Mouse (Mus musculus) limb, embryonic 12.5 days (tissue): ENCODE data around the gene Kif14. TPM values are rescaled to one million over a fixed set of nuclear protein-coding genes. Genes with fewer than 3 reads are reported as not detected.
A peak's percentile ranks its signal among the peaks of the same experiment; 100 is the strongest.
"Not testable (repeated sequence)": the region's sequence is repeated elsewhere in the genome, so short reads cannot be mapped to it uniquely, and the experiment has no call there.

ENCODE experiments used
- ATAC-seq: fragments of 200-750 bp; cut with Nextera tagmentation; 2 replicates; pipeline ENCODE4 v1.8.0; 2017; ENCODE audit warnings: low read depth, moderate TSS enrichment; ENCODE audit not compliant: insufficient number of reproducible peaks, insufficient read depth, low FRiP score, low TSS enrichment
- H3K27ac ChIP-seq: fragments of 300-500 bp; sonication (generic); 2 replicates; pipeline ENCODE4 v1.5.1; 2016; ENCODE audit warnings: mild to moderate bottlenecking, moderate library complexity
- H3K27me3 ChIP-seq: fragments of 300-500 bp; sonication (generic); 2 replicates; pipeline ENCODE4 v1.6.1; 2016; ENCODE audit warnings: mild to moderate bottlenecking, moderate library complexity
- H3K36me3 ChIP-seq: fragments of 300-500 bp; sonication (generic); 2 replicates; pipeline ENCODE4 v1.6.1; 2016; ENCODE audit warnings: mild to moderate bottlenecking, moderate library complexity
- H3K4me1 ChIP-seq: fragments of 300-500 bp; sonication (generic); replicated peaks from 2 replicates; pipeline ENCODE4 v1.6.1; 2016
- H3K4me2 ChIP-seq: fragments of 300-500 bp; sonication (generic); 2 replicates; pipeline ENCODE4 v1.6.1; 2016; ENCODE audit warnings: mild to moderate bottlenecking, moderate library complexity
- H3K4me3 ChIP-seq: fragments of 300-500 bp; sonication (generic); replicated peaks from 2 replicates; pipeline ENCODE4 v1.5.1; 2016; ENCODE audit warnings: mild to moderate bottlenecking
- H3K9ac ChIP-seq: fragments of 300-500 bp; sonication (generic); replicated peaks from 2 replicates; pipeline ENCODE4 v1.6.1; 2016; ENCODE audit warnings: mild to moderate bottlenecking, moderate library complexity
- H3K9me3 ChIP-seq: fragments of 300-500 bp; sonication (generic); 2 replicates; pipeline ENCODE4 v1.6.1; 2016; ENCODE audit warnings: mild to moderate bottlenecking, moderate library complexity
- WGBS: fragments of 180-500 bp; shearing (Covaris S2); methylation state at CpG from one replicate; pipeline ENCODE4 v1.1.7; 2016; 5-methylcytosine and 5-hydroxymethylcytosine counted together
- polyA plus RNA-seq: library from polyadenylated mRNA; unstranded; fragments of >200 nt; fragmentation: Nextera tagmentation; extraction: Ambion mirVana; gene quantifications from 2 replicates; pipeline ENCODE4 v1.2.1, GENCODE M21; 2016

Kif14 gene
- polyA plus RNA-seq, 1 experiment from 2014 or later, result 8.8 TPM

DNA sequence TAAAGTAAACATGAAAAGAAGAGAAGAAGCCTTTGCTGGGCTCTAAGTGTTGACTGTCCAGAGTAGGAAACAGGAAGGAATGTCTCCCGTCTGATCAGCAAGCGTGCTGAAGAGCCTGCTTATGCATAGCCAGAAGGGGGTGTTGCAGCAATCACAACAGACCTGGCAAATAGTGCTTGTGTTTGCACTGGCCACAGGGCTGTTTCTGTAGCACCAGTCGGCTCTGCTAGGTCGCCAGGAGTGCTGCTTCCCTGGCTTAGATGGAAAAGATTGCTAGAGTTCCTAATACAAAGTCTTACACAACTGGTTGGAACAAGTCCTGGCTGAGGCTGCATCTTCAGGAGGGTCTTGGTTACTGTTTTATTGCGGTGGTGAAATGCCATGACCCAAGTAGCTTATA is 25.5 kb downstream of the Kif14 start:
- no peak overlapping the region for H3K27ac ChIP-seq
- no peaks in the 10 kb centered on the region for H3K4me1 ChIP-seq
- H3K4me2 ChIP-seq, result no peak overlapping the region
- H3K36me3 ChIP-seq, result peaks cover 84% of the 10 kb centered on the region
- no peaks in the 10 kb centered on the region for H3K9me3 ChIP-seq
- no peak overlapping the region for H3K9ac ChIP-seq
- H3K4me3 ChIP-seq, result no peak overlapping the region
- no peak for ATAC-seq
- WGBS, result 79% methylated on average over 5 of the region's 5 CpGs
- no peaks in the 10 kb centered on the region for H3K27me3 ChIP-seq

DNA sequence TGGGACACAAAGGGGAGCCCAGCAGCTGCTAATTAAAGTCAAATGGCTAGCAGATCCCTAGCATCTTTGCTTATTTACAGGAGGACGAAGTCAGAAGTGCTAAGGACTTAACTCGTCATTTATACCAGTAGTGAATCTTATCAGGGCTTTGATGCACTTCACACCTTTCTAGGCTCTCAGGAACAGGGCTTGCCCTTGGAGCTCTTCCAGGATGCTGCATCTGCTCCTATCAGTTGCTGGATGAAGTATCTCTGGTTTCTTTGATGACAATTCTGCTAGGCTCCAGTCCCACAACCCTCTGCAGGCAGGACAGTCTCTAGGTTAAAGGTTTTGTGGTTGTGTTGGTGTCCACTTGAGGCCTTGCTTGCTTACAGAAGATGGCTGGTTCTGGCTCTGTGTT is 26.1 kb downstream of the Kif14 start:
- Histone ChIP-seq H3K4me3 (no peak overlapping the region), H3K36me3 (peaks cover 84% of the 10 kb centered on the region), H3K4me1 (no peaks in the 10 kb centered on the region), H3K4me2 (no peak overlapping the region), H3K9ac (no peak overlapping the region), H3K27ac (no peak overlapping the region), H3K27me3 (no peaks in the 10 kb centered on the region), H3K9me3 (no peaks in the 10 kb centered on the region)
- WGBS, result 56% methylated on average over 2 of the region's 2 CpGs
- ATAC-seq, result no peak

DNA sequence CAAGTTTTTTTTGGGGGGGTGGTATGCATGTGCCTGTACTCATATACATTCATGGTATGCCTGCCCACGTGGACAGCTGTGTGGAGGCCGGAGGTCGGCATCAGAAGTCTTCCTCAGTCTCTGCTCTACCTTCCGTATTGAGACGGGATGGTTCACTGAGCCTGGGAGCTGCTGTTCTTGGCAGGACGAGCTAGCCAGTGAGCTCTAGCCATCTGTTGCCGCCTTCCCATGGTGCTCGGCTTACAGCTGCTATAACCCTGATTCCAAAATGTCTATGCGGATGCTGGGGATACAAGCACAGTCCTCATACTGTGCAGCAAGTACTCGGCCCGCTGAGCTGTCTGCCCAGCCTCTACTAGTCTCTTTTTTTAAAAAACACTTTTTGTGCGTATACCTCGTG is 33.2 kb downstream of the Kif14 start:
- no peak overlapping the region for H3K4me2 ChIP-seq
- no peaks in the 10 kb centered on the region for H3K4me1 ChIP-seq
- H3K27me3 ChIP-seq, result no peaks in the 10 kb centered on the region
- H3K27ac ChIP-seq, result no peak overlapping the region
- H3K4me3 ChIP-seq, result no peak overlapping the region
- peaks cover 3% of the 10 kb centered on the region; the same call in 1 of the 2 replicates for H3K9me3 ChIP-seq
- 92% methylated on average over 13 of the region's 13 CpGs for WGBS
- peaks cover 63% of the 10 kb centered on the region for H3K36me3 ChIP-seq
- no peak for ATAC-seq
- H3K9ac ChIP-seq, result no peak overlapping the region

DNA sequence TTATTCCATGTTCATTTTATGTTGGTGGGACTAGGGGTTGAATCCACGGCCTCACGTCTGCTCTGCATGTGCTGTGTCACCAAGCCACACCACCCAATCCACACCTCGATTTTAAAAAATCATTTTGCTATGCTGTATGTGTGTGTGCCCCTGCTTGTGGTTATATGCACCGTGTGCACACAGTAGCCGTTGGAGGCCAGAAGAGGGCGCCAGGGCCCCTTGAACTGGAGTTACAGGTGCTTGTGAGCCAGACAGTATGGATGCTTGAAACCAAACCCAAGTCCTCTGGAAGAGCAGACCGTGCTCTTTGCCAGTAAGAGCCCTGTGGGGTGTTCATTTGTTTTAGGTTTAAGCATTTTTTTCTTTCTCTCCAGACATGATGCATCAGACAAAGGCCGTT is 36.8 kb downstream of the Kif14 start:
- no peak overlapping the region for H3K4me2 ChIP-seq
- peaks cover 38% of the 10 kb centered on the region for H3K36me3 ChIP-seq
- no peak for ATAC-seq
- peaks cover 3% of the 10 kb centered on the region; the same call in 1 of the 2 replicates for H3K9me3 ChIP-seq
- WGBS, result 97% methylated on average over 8 of the region's 8 CpGs
- H3K9ac ChIP-seq, result no peak overlapping the region
- no peak overlapping the region for H3K27ac ChIP-seq
- no peak overlapping the region for H3K4me3 ChIP-seq
- H3K27me3 ChIP-seq, result no peaks in the 10 kb centered on the region
- no peaks in the 10 kb centered on the region for H3K4me1 ChIP-seq

DNA sequence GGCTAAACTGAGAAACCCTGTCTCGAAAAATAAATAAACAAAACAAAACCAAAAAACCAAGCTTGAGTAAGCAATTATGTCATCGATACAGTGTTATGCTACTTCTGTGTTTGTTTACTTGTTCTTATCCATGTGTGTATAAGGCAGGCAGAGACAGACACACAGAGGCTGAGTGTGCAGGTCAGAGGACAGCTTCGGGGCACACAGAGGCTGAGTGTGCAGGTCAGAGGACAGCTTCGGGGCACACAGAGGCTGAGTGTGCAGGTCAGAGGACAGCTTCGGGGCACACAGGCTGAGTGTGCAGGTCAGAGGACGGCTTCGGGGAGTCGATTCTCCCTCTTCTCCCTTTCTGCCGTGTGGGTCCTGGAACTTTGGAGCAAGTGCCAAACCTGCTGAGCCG is 40.1 kb downstream of the Kif14 start:
- not testable (repeated sequence) for H3K27ac ChIP-seq, H3K27me3 ChIP-seq, ATAC-seq, H3K4me2 ChIP-seq, H3K4me1 ChIP-seq, H3K9ac ChIP-seq, H3K4me3 ChIP-seq, H3K9me3 ChIP-seq
- 93% methylated on average over 10 of the region's 10 CpGs for WGBS
- H3K36me3 ChIP-seq, result peaks cover 41% of the 10 kb centered on the region

DNA sequence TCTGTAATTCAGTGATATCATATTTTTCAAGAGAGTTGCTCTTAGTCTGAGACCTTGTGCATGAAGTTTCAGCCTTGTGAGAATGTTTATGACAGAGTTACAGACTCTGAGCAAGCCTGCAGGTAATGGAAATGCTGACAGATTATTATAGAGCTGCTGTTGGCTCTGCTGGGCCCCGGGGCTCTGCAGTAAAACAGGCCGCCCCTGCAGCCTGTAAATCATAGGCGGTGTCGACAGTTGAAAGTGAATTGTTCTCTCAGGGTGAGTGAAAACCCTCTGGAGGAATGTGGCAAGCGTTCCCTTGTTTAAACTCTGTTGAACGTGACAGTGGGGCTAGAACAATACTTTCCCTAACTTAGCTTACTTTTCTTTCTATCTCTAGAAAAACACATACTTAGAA is 46.2 kb downstream of the Kif14 start:
- no peaks in the 10 kb centered on the region for H3K9me3 ChIP-seq
- no peak overlapping the region for H3K4me2 ChIP-seq
- peak overlapping the region; percentile 46; the same call in 1 of the 2 replicates for H3K27ac ChIP-seq
- peak; percentile 75 for ATAC-seq
- H3K4me1 ChIP-seq, result peaks cover 10% of the 10 kb centered on the region
- H3K36me3 ChIP-seq, result peaks cover 32% of the 10 kb centered on the region
- no peak overlapping the region for H3K4me3 ChIP-seq
- 8% methylated on average over 6 of the region's 6 CpGs for WGBS
- no peaks in the 10 kb centered on the region for H3K27me3 ChIP-seq
- no peak overlapping the region for H3K9ac ChIP-seq

DNA sequence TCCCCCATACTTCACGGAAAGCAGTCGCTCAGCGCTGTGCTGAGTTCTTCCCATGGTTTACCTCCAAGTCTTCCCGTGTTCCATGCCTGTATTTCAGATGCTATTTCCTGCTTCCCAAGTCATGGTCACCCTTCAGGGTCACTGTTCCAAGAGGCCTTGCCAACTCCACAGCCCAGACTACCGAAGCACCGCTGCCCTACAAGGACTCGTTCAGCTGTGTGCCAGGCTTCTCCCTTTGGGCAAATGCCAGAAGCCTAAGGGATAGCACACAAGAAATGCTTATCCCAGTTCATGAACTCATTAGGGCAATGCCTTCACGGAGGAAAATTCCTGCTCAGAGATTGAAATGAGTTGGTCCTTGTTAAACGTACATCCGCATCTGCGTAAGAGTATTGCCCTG is 47.0 kb downstream of the Kif14 start:
- H3K27ac ChIP-seq, result peak overlapping the region; percentile 62

DNA sequence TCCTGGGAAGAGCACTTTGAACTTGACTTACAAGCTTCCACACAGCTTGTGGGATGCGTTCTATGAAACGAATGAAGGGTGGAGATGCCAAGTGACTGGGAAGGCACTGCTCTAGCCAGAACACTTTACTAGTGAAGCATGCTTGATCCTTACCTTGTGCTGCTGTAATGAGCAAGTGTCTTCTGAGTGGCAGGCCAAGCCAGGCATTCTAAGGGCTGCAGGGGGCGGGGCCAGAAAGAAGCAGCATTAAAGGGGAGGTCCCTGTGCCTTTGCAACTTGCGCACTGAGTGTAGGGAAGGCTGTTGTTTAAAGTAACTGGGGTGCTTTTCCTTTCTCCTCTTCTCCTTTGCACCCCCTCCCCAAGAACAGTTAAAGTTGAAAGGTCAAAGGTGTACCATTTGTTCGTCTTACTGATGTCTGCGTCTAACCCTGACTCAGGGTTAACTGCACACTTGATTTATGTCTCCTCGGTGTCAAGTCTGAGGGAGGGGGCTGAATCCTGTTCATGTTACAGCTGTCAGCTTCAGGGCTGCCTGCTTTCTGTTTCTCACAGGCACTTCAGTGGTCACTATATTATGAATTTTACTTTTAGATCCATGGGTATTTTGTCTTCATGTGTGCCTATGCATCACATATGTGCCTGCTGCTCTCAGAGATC is 52.7 kb downstream of the Kif14 start:
- H3K27ac ChIP-seq, result no peak overlapping the region
- H3K36me3 ChIP-seq, result peaks cover 45% of the 10 kb centered on the region
- H3K9ac ChIP-seq, result no peak overlapping the region
- peak; percentile 78; the same call in 1 of the 2 replicates for ATAC-seq
- no peaks in the 10 kb centered on the region for H3K27me3 ChIP-seq
- peaks cover 11% of the 10 kb centered on the region for H3K4me1 ChIP-seq
- H3K9me3 ChIP-seq, result no peaks in the 10 kb centered on the region
- H3K4me3 ChIP-seq, result no peak overlapping the region
- 22% methylated on average over 7 of the region's 7 CpGs for WGBS
- peak overlapping the region; percentile 22; the same call in 1 of the 2 replicates for H3K4me2 ChIP-seq

More for the DNA sequence above, 47.0 kb downstream of the Kif14 start:
- Histone ChIP-seq H3K36me3 (peaks cover 36% of the 10 kb centered on the region), H3K27me3 (no peaks in the 10 kb centered on the region), H3K4me3 (no peak overlapping the region), H3K4me1 (peaks cover 10% of the 10 kb centered on the region), H3K9ac (no peak overlapping the region), H3K4me2 (no peak overlapping the region), H3K9me3 (no peaks in the 10 kb centered on the region)
- ATAC-seq, result no peak
- 84% methylated on average over 11 of the region's 11 CpGs for WGBS

DNA sequence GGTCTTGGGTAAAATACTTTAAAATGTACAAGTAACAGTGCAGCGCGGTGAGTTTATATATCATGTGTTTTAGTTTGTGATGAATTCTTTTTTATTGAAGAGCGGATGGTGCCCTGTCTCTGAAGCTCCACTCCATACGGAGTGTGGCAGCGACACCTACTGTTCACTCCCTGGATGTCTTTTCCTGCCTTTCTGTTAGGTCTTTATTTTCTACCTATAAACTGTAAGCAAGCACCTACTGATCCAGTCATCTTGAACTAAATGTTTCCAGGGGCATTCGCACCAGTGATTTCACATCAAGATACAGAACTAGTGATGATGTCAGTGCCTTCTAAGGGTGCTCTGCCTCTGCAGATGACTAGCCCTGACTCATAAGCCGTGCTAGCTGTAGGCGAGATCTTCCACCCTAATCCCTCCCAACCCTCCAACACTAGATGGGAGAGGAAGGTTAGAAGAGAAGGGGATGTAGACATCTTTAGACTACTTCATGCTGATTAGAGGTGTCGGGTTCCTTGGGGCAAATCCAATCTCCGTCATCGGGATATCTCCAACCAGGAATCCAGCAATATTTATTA is 55.3 kb downstream of the Kif14 start:
- H3K4me2 ChIP-seq, result no peak overlapping the region
- H3K9ac ChIP-seq, result no peak overlapping the region
- H3K4me1 ChIP-seq, result peaks cover 11% of the 10 kb centered on the region
- no peaks in the 10 kb centered on the region for H3K27me3 ChIP-seq
- WGBS, result 76% methylated on average over 11 of the region's 11 CpGs
- no peak overlapping the region for H3K27ac ChIP-seq
- H3K9me3 ChIP-seq, result no peaks in the 10 kb centered on the region
- H3K36me3 ChIP-seq, result peaks cover 40% of the 10 kb centered on the region
- no peak for ATAC-seq
- no peak overlapping the region for H3K4me3 ChIP-seq

DNA sequence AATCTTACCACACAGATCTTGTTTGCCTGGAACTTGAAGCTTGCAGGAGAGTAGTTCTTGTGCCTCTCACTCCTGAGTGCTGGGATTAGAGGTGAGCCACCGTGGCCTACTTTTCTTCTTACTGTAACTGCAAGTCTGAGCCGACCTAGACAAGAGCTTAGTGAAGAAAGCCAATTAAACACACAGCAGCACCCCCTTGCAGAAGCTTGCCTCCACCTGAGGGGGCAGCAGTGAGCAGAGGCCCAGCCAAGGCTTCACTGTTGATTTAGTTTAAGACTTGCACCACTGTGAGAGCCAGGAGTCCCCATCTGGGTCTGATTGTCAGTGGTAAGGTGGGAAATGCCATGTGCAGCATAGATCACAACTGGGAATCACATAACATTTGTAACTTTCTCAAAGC is 58.8 kb downstream of the Kif14 start:
- Histone ChIP-seq H3K9me3 (no peaks in the 10 kb centered on the region), H3K4me2 (no peak overlapping the region), H3K4me3 (no peak overlapping the region), H3K9ac (no peak overlapping the region), H3K27me3 (no peaks in the 10 kb centered on the region), H3K36me3 (peaks cover 50% of the 10 kb centered on the region), H3K27ac (no peak overlapping the region), H3K4me1 (no peaks in the 10 kb centered on the region; the same call in 1 of the 2 replicates)
- no peak for ATAC-seq
- 29% methylated on average over 2 of the region's 2 CpGs for WGBS

DNA sequence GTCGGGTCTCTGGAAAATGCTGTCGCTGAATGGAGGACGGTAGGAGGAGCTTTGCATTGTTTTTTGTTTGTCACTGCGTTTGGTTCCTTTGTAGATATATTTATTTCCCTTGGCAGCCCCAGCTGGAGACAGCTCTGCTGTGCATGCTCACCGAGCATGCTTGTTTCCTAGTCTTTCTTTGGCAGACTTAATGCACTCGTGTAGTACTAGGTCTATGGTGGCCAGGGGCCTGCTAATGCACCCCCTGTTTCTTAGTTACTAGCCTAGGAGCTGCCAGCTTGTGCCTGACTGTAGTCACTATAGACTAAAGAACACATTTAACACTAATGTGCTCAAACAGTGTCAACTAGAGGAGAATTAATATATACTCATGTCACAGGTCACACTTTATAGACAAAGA is 59.7 kb downstream of the Kif14 start:
- ATAC-seq, result no peak
- H3K36me3 ChIP-seq, result peaks cover 52% of the 10 kb centered on the region
- no peak overlapping the region for H3K4me2 ChIP-seq
- no peaks in the 10 kb centered on the region; the same call in 1 of the 2 replicates for H3K4me1 ChIP-seq
- no peaks in the 10 kb centered on the region for H3K27me3 ChIP-seq
- no peak overlapping the region for H3K4me3 ChIP-seq
- WGBS, result 85% methylated on average over 6 of the region's 6 CpGs
- no peak overlapping the region for H3K9ac ChIP-seq
- no peaks in the 10 kb centered on the region for H3K9me3 ChIP-seq
- no peak overlapping the region for H3K27ac ChIP-seq

DNA sequence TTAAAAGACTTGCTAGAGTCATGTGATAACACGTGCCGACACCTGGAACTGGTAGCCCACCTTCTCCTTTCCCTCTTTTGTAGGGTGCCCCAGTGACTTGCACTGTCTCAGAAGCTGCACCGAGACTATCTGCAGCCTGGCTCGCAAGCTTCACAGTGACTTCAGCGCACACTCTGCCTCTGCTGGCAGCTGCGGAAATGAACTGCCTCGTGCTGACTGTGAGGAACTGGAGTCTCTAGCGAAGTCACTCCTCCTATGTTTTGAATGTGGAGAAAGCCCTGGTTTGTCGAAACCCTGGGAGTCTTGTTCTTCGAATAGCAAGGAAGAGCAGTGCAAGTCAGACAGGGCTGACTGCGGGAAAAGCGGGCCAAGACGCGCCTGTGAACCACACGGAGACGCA is 61.0 kb downstream of the Kif14 start:
- no peak overlapping the region for H3K9ac ChIP-seq
- H3K36me3 ChIP-seq, result peaks cover 54% of the 10 kb centered on the region
- H3K9me3 ChIP-seq, result no peaks in the 10 kb centered on the region
- no peaks in the 10 kb centered on the region; the same call in 1 of the 2 replicates for H3K4me1 ChIP-seq
- 91% methylated on average over 16 of the region's 16 CpGs for WGBS
- ATAC-seq, result no peak
- no peak overlapping the region for H3K27ac ChIP-seq
- H3K27me3 ChIP-seq, result no peaks in the 10 kb centered on the region
- H3K4me2 ChIP-seq, result no peak overlapping the region
- H3K4me3 ChIP-seq, result no peak overlapping the region
